In genomic region chr12:21543153-21543894, GRCm38 (mm10) we compare ENCODE assay signal across 8 mouse cellular contexts.
DNase-seq lines count a peak whose midpoint lies in the region; ATAC-seq and TF ChIP-seq lines count a peak whose summit lies in the region.
"Not testable (repeated sequence)": the region's sequence is repeated elsewhere in the genome, so short reads cannot be mapped to it uniquely, and the experiment has no call there.

No protein-coding gene starts in this region.

- peak overlapping the region; percentile 83 for H3K9ac ChIP-seq in heart, embryonic 13.5 days
- H3K9ac ChIP-seq in kidney, postnatal 0 days (ENCODE audit: low read depth, low read length): peak overlapping the region; percentile 59
- peak overlapping the region; percentile 59 for H3K9ac ChIP-seq in liver, embryonic 11.5 days (ENCODE audit: low read depth, low read length)

- WGBS in heart, embryonic 13.5 days: under 1% methylated on average over 34 of the region's 34 CpGs
- 1% methylated on average over 34 of the region's 34 CpGs for WGBS in kidney, postnatal 0 days
- WGBS in liver, embryonic 11.5 days: 3% methylated on average over 34 of the region's 34 CpGs

- not testable (repeated sequence) for H3K36me3 ChIP-seq in heart, embryonic 13.5 days; kidney, postnatal 0 days (ENCODE audit: insufficient read depth, low read length); liver, embryonic 11.5 days (ENCODE audit: control insufficient read depth, insufficient read depth, low read length)

- TF ChIP-seq CTCF in kidney, postnatal 0 days (IDR thresholded peaks at IDR 0.05; ENCODE audit: low read depth): not testable (repeated sequence)

- H3K4me3 ChIP-seq in brown adipose tissue, adult 24 weeks (ENCODE audit: insufficient read depth, low read depth, low read length): peak overlapping the region; percentile 93
- peak overlapping the region; percentile 72 for H3K4me3 ChIP-seq in heart, embryonic 13.5 days
- H3K4me3 ChIP-seq in kidney, postnatal 0 days (replicated peaks; ENCODE audit: low read depth, low read length): peak overlapping the region; percentile 54
- H3K4me3 ChIP-seq in liver, embryonic 11.5 days (ENCODE audit: low read depth, low read length): peak overlapping the region; percentile 57

- H3K4me1 ChIP-seq in brown adipose tissue, adult 24 weeks (ENCODE audit: control insufficient read depth, insufficient read depth, insufficient read length, low read length); heart, embryonic 13.5 days; kidney, postnatal 0 days (replicated peaks; ENCODE audit: insufficient read depth, low read length); liver, embryonic 11.5 days (replicated peaks; ENCODE audit: control insufficient read depth, insufficient read depth, low read length): not testable (repeated sequence)

- not testable (repeated sequence) for H3K27ac ChIP-seq in brown adipose tissue, adult 24 weeks (replicated peaks; ENCODE audit: low read depth, low read length); kidney, postnatal 0 days; liver, embryonic 11.5 days (ENCODE audit: low read depth, low read length)
- H3K27ac ChIP-seq in heart, embryonic 13.5 days (replicated peaks): peak overlapping the region; percentile 49

- ATAC-seq in erythroid progenitor cell, adult 5-6 weeks (replicated peaks; ENCODE audit: low FRiP score, poor library complexity, severe bottlenecking): peak; percentile 46
- ATAC-seq in heart, embryonic 13.5 days (ENCODE audit: extremely low read depth, insufficient number of reproducible peaks, low FRiP score, low TSS enrichment): peak; percentile 54
- peak; percentile 73 for ATAC-seq in kidney, postnatal 0 days (replicated peaks; ENCODE audit: low FRiP score, low read depth)
- peak; percentile 76 for ATAC-seq in liver, embryonic 11.5 days (replicated peaks; ENCODE audit: low FRiP score)
- ATAC-seq in monocyte, adult 5-6 weeks (replicated peaks; ENCODE audit: insufficient number of reproducible peaks, low FRiP score, low TSS enrichment, poor library complexity, severe bottlenecking): peak; percentile 47; the same call in 1 of the 2 replicates

- H3K9me3 ChIP-seq in heart, embryonic 13.5 days; kidney, postnatal 0 days (replicated peaks; ENCODE audit: low read length); liver, embryonic 11.5 days (ENCODE audit: control insufficient read depth, low read length): not testable (repeated sequence)

- H3K27me3 ChIP-seq in heart, embryonic 13.5 days (replicated peaks); kidney, postnatal 0 days (ENCODE audit: insufficient read depth, low read length); liver, embryonic 11.5 days (replicated peaks; ENCODE audit: control insufficient read depth, insufficient read depth, low read length): not testable (repeated sequence)

- H3K4me2 ChIP-seq in heart, embryonic 13.5 days: peak overlapping the region; percentile 72
- peak overlapping the region; percentile 70 for H3K4me2 ChIP-seq in kidney, postnatal 0 days (ENCODE audit: low read length)
- peak overlapping the region; percentile 65 for H3K4me2 ChIP-seq in liver, embryonic 11.5 days

- peak; percentile 63 for DNase-seq in CD4-positive, CD25-positive, alpha-beta regulatory T cell, adult 2 months (ENCODE audit: low read depth, low spot score)
- DNase-seq in kidney, postnatal 0 days (ENCODE audit: low spot score): peak; percentile 48
- peak; percentile 62 for DNase-seq in liver, embryonic 11.5 days (ENCODE audit: low spot score)
- DNase-seq in spleen, postnatal 36 days (ENCODE audit: low spot score in 2 of 2): peak; percentile 38 to 50
